Mouse (Mus musculus): Measurements from ENCODE around the gene Mybpc1.

- TF ChIP-seq CTCF (IDR thresholded peaks at IDR 0.05; ENCODE audit: extremely low read depth, insufficient read length, insufficient replicate concordance, low read depth, low read length), result no peak
- no peak for TF ChIP-seq POLR2A (IDR thresholded peaks at IDR 0.05; ENCODE audit: low read depth, low read length)
Measured at GRCm38 (mm10) chr10:88613051-88613450, 8.1 kb upstream of the Mybpc1 start.

All from small intestine, adult 2 months (tissue).